Mouse (Mus musculus): ENCODE data around the gene Tfpi2. TPM values are rescaled to one million over a fixed set of nuclear protein-coding genes. Genes with fewer than 3 reads are reported as not detected.
A peak's percentile ranks its signal among the peaks of the same experiment; 100 is the strongest.

Tfpi2 gene
- 1 to 10 TPM; 2.2 to 3.1 TPM for total RNA-seq (2021)
- 1.1 and 1.4 TPM in 2 replicates for polyA plus RNA-seq (2012; rRNA removed)
- long read RNA-seq = 0 reads

- no peak for DNase-seq
These were observed at the start of gene Tfpi2 for GRCm38 (mm10) chr6:3988750-3989149. Gene Tfpi2 (minus strand): TSS chr6:3988919.

GRCm38 (mm10) chr6:4030956-4031355 is 42.2 kb upstream of the Tfpi2 start:
- DNase-seq = peak; percentile 57

- DNase-seq = no peak
These were observed 37.6 kb upstream of the Tfpi2 start for GRCm38 (mm10) chr6:4026367-4026766.

- DNase-seq = no peak
These were observed 33.9 kb upstream of the Tfpi2 start for GRCm38 (mm10) chr6:4022645-4023044.

GRCm38 (mm10) chr6:4009548-4009947 is 20.8 kb upstream of the Tfpi2 start:
- no peak for DNase-seq

GRCm38 (mm10) chr6:4008501-4009040 is 19.9 kb upstream of the Tfpi2 start:
- no peak for DNase-seq

GRCm38 (mm10) chr6:4004808-4005207 is 16.1 kb upstream of the Tfpi2 start:
- DNase-seq = no peak

GRCm38 (mm10) chr6:4003890-4004306 is 15.2 kb upstream of the Tfpi2 start, which contains the start of gene Gng11:
Gene Gng11 (plus strand): TSS chr6:4003904.
- peak; percentile 76 for DNase-seq

GRCm38 (mm10) chr6:4003445-4003844 is 14.7 kb upstream of the Tfpi2 start:
- DNase-seq = no peak

- no peak for DNase-seq
These were observed 12.0 kb upstream of the Tfpi2 start for GRCm38 (mm10) chr6:4000716-4001115.

- no peak for DNase-seq
These were observed 10.6 kb upstream of the Tfpi2 start for GRCm38 (mm10) chr6:3999296-3999695.

- no peak for DNase-seq
These were observed 9.4 kb upstream of the Tfpi2 start for GRCm38 (mm10) chr6:3998089-3998488.

- no peak for DNase-seq
These were observed 4.8 kb upstream of the Tfpi2 start, which contains the start of gene Gngt1 for GRCm38 (mm10) chr6:3993492-3993891. Gene Gngt1 (plus strand): TSS chr6:3993792.

GRCm38 (mm10) chr6:3982661-3983284 is 5.9 kb downstream of the Tfpi2 start:
- no peak for DNase-seq

GRCm38 (mm10) chr6:3973679-3974078 is 15.0 kb downstream of the Tfpi2 start:
- no peak for DNase-seq

GRCm38 (mm10) chr6:3967676-3968626 is 20.8 kb downstream of the Tfpi2 start:
- DNase-seq = peak; percentile 22

GRCm38 (mm10) chr6:3954969-3955368 is 33.8 kb downstream of the Tfpi2 start:
- DNase-seq = no peak

- no peak for DNase-seq
These were observed 52.5 kb downstream of the Tfpi2 start for GRCm38 (mm10) chr6:3936140-3936714.

- DNase-seq = peak; percentile 4
These were observed 53.1 kb downstream of the Tfpi2 start for GRCm38 (mm10) chr6:3935606-3936005.

- no peak for DNase-seq
These were observed 53.7 kb downstream of the Tfpi2 start for GRCm38 (mm10) chr6:3935048-3935447.

GRCm38 (mm10) chr6:3926140-3926539 is 62.6 kb downstream of the Tfpi2 start:
- no peak for DNase-seq

GRCm38 (mm10) chr6:3922870-3923269 is 65.8 kb downstream of the Tfpi2 start:
- no peak for DNase-seq
